Mouse (Mus musculus): ENCODE results near the gene Cacna1s.

Gene Cacna1s

DNA sequence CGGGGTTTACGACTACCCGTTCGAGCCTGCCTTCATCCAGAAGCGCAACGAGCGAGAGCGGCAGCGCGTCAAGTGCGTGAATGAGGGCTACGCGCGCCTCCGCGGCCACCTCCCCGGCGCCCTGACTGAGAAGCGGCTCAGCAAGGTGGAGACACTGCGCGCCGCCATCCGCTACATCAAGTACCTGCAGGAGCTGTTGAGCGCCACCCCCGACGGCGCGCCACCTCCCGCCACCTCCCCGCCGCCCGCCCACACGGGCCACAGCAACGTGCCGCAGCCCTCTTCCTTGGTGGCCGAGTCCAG is 1.6 kb upstream of the Cacna1s start:
- DNase-seq (ENCODE audit: low spot score in 2 of 2): no peak

DNA sequence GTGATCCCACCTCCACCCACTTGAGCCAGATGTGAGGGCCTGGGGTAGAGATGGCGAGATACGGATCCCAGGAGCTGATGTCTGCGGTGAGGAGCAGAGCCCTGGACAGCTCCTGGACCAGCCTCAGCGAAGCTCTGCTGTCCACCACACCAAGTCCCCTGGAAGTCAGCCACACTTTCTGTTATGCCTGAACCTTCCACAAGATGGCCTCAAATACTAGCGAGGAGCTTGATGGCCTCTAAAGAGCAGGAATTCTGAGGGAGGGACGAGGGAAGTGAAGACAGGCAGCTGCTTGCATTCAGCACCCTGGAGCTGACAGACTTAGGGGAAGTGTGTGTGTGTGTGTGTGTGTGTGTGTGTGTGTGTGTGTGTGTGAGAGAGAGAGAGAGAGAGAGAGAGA is 1.1 kb upstream of the Cacna1s start:
- DNase-seq (ENCODE audit: low spot score in 2 of 2): peak; percentile 70 to 85

DNA sequence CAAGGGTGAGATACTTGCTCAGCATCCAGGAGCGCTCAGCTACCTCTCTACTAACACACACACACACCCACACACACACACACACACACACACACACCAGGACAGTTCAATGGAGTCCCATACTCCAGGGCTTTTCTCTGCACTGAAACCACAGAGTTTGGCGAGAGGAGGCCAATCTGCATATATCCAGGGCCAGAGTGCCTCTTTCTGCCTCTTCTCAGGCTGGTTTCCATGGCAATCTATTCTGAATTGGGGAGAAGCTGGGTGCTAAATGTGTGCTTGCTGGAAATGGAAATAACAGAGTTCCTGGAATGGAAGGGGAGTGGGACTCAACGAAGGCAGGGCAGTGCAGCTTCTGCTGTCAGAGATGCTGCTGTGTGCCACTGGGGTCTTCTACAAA is 3.2 kb downstream of the Cacna1s start:
- DNase-seq (ENCODE audit: low spot score in 2 of 2): peak; percentile 57 to 76

DNA sequence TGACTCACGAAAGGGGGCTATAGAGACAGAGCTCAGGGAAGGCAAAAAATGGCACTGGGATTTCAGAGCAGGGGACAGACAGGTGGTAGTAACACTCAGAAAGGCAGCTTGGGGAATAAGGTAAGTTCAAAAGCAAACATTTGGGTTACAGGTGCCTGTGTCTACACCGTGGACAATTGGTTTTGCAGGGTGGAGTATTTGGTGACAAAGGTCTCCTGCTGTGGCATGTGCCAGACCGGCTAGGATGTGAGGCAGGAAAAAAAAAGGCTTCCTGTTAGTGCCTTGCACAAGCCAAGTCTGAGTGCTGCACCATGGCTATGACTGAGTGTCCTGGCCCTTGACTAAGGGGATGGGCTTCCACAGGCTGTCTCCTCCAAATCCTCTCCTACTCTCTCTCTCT is 6.0 kb downstream of the Cacna1s start:
- DNase-seq (ENCODE audit: low spot score in 2 of 2): no peak

GRCm38 (mm10) chr1:136061041-136061789 is 8.7 kb downstream of the Cacna1s start:
- DNase-seq (ENCODE audit: low spot score in 2 of 2): peak; percentile 74 to 89

GRCm38 (mm10) chr1:136061790-136062141 is 9.2 kb downstream of the Cacna1s start:
- DNase-seq (ENCODE audit: low spot score in 2 of 2): peak; percentile 23 to 35

DNA sequence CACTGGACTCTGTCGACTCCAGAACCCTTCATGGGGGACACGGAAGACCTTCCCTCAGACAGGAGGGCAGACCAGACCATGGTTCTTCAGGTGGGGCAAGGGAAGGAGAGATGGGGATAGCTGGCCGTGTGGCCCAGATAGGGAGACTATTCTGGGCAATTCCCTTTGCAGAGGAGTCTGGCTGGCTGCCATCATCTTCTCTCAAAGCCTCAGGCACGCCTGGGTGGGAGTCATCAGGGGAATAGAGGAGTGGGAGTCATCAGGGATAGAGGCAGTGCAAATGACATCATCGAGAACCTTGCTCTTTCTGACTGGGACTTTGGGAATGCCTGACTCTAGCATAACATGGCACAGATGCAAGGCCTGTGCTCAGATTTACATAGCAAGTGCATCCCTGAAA is 11.4 kb downstream of the Cacna1s start:
- peak; percentile 44 to 55 for DNase-seq (ENCODE audit: low spot score in 2 of 2)

GRCm38 (mm10) chr1:136066621-136067020 is 14.1 kb downstream of the Cacna1s start:
- DNase-seq (ENCODE audit: low spot score in 2 of 2): no peak

- DNase-seq (ENCODE audit: low spot score in 2 of 2): no peak
Observed at GRCm38 (mm10) chr1:136067579-136067978, 15.0 kb downstream of the Cacna1s start.

DNA sequence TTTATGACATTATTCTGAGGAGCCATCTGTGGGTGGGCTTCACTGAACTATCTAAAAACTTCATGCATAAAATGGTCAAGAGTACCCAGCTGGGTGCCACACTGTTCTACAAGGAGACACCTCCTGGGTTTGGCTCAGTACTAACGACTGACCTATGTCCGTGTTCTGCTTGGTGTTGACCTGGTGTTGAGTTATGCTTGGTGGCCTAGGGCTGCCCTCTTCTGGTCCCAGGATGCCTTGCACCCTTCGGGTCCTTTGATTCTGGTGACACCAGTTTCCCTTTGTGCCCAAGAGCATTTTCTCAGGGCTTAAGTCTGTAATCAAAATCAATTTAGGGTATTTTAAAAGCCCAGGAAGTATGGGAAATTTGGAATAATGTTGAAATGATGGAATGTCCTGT is 23.5 kb downstream of the Cacna1s start:
- peak in 1 of 2 experiments; percentile 47 for DNase-seq (ENCODE audit: low spot score in 2 of 2)

DNA sequence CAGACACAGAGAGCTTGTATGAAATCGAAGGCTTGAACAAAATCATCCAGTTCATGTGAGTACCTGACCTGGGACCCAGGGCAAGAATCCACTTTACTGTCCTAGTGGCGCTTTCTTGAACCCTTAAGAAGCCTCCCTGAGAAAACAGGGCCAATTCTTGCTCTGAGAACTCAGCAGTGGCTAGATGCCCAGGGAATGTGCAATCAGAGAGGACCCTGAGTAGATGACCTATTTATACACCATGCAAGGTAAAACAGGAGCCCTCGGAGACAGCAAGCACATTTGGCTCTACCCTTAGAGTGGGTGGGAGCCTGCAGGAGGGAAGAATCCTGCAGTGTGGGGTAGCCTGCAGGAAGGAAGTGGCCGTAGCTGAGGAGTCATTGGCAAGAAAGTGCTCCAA is 25.1 kb downstream of the Cacna1s start:
- DNase-seq (ENCODE audit: low spot score in 2 of 2): no peak

DNA sequence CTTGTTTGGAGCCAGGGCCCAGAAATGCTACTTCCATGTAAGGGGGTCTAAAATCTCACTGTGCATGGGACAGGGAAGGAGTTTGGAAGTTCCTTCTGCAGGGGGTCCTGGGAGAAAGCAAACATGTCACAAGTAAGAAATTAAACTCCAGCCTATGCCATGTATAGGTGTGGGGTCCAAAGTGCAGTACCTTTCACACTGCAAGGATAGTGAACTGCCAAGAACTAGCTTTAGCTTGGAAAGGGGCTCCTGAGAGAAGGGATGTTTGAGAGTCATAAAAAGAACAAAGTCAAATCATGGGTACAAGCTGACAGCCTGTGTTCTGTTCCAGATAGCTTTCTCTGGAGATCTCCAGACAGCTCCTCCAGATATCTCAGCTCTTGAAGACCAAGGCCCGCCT is 28.6 kb downstream of the Cacna1s start:
- DNase-seq (ENCODE audit: low spot score in 2 of 2): no peak

DNA sequence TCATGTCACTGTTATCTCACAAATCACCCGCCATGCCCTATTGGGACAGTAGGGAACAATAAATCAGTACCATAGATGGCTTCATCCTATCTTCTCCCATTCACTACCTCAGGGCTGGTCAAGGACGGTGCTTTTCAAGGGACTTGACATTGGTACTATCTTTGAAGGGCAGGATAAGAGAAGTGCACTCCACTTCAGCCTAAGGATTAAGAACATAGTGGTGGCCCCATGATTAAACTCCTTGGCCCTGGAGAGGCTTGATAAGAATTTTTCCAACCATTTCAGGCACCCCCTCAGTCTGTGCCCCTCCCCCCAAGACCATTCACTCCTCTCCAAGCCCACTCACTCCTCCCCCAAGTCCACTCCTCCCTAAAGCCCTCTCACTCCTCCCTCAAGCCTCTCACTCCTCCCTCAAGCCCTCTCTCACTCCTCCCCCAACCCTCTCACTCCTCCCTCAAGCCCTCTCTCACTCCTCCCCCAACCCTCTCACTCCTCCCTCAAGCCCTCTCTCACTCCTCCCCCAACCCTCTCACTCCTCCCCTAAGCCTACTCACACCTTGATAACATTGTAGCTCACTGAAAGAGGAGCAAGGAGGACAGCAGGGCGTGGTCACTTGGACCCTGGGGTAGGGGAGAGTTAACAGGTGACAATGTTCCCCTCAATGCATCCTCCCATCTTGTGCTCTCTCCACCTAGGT is 33.6 kb downstream of the Cacna1s start:
- DNase-seq (ENCODE audit: low spot score in 2 of 2): no peak

DNA sequence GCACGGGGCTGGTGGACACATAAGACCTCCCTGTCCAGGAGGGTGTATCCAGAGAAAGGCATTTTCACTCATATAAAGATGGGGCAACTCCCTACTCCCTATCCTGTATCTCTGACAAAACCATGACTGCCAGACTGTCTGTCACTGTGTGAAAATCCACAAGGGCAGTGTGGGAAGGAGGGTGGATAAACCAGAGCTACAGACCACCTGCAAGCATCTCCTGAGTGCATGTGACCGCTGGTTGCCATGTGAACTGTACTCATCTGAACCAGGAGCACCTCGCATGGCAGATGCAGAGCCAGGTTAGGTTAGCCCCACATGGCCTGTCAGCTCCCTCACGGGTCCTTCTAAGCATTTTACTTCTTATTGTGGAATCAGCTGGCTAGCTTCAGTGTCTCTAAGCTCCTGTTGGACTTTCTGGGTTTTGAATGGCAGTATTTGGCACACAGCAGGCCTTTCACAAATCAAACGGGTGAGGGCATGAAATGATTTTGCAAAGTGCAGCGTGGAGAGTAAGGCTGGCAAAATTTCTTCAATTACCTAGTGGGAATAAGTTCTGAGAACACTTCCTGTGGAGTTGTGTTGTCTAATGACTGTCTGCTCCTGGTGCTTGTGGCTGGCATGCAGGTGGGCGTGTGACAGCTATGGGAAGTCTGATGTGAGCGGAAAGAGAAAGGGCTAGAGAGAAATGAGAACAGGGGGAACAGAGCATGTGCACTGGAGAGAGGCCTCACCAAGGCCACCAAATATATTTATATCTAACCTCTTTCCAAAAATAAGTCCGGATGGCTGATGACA is 37.0 kb downstream of the Cacna1s start:
- peak; percentile 33 to 36 for DNase-seq (ENCODE audit: low spot score in 2 of 2)

GRCm38 (mm10) chr1:136093726-136094125 is 41.2 kb downstream of the Cacna1s start:
- DNase-seq (ENCODE audit: low spot score in 2 of 2): no peak

- no peak for DNase-seq (ENCODE audit: low spot score in 2 of 2)
Observed at GRCm38 (mm10) chr1:136094807-136095206, 42.3 kb downstream of the Cacna1s start.

DNA sequence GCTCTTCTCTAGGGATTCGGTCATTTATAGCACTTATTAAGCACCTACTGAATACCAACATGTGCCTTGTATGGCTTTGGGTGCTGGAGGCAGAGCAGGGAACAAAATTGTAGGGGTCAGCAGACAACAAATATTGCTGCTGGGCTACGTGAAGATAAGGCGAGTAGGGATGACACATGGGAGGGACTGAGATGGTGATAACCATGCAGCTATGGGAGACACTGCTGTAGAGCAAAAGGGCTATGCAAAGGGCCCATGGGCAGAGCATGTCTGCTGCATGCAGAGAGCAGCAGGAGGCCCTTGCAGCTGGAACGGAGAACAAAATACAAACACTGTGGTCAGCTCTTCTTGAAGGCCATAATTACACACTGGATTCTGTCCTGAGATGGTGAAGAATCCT is 49.5 kb downstream of the Cacna1s start:
- no peak for DNase-seq (ENCODE audit: low spot score in 2 of 2)

- DNase-seq (ENCODE audit: low spot score in 2 of 2): no peak
Observed at GRCm38 (mm10) chr1:136102551-136102950, 50.0 kb downstream of the Cacna1s start.

GRCm38 (mm10) chr1:136102981-136103380 is 50.4 kb downstream of the Cacna1s start:
- no peak for DNase-seq (ENCODE audit: low spot score in 2 of 2)

GRCm38 (mm10) chr1:136103696-136104095 is 51.1 kb downstream of the Cacna1s start:
- no peak for DNase-seq (ENCODE audit: low spot score in 2 of 2)

DNA sequence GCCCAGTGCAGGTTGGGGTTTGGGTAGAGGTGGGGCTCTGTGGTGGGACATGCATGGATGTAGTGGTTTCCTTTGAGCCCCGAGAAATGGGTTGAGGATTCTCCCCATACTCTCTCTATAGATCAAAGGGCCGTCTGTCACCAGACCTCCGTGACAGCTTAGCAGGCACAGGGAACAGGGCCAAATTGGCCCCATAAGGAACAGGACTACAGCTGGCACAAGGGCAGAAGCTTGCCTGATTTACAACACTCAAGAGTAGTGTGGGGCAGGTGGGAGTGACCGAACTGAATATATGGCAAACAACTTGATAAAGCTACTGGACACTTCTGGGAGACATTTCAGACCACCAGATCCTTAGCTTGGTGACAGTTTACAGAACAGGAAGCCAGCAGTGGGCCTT is 52.2 kb downstream of the Cacna1s start:
- no peak for DNase-seq (ENCODE audit: low spot score in 2 of 2)

DNA sequence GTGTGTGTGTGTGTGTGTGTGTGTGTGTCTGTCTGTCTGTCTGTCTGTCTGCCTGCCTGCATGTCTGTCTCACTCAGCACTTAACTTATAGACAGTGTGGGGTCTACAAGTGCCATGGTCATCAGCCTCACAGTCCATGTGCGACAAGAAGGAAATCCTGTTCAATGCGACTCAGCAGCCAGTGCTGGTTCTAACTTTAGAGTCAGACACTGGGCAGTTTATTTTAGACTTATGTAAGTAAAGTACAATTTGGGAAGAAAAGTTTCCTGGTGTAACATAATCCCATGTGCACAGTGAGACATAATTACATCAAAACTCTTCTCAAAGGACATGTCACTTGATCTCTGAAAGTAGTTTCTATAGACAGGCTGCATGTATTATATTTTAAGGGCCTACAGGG is 56.9 kb downstream of the Cacna1s start:
- no peak for DNase-seq (ENCODE audit: low spot score in 2 of 2)

DNA sequence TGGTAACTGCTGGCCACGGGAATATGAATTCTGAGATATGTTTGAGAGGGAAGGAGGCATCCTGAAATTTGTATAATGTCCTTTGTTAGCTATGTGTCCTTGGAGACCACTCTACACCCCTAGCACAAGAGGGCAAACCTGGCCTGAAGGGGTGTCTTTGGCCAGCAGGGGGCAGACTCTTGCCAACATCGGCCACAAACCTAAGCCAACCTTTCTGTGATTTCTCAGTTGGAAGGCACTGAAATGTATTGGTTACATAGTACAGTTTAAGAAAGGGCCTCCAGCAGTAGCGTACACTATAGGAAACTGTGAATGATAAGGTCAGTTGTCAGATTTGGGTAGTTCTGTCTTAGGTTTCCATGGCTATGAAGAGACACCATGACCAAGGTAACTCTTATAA is 63.6 kb downstream of the Cacna1s start:
- peak in 1 of 2 experiments; percentile 61 for DNase-seq (ENCODE audit: low spot score in 2 of 2)

All from frontal cortex, postnatal 36 days (tissue).